Mouse (Mus musculus) testis, adult 2 months (tissue): ENCODE measurements around the gene Dnajc15. TPM values are rescaled to one million over a fixed set of nuclear protein-coding genes. Genes with fewer than 3 reads are reported as not detected.

Experiments used
- H3K27ac ChIP-seq: fragments of 200-500 bp; 2 replicates; pipeline ENCODE4 v1.5.1; 2012; ENCODE audit warnings: low read depth, low read length; ENCODE audit not compliant: control insufficient read depth, insufficient read depth
- H3K27me3 ChIP-seq: fragments of 200-500 bp; 2 replicates; pipeline ENCODE4 v1.6.1; 2012; ENCODE audit warnings: mild to moderate bottlenecking, low read length, moderate library complexity; ENCODE audit not compliant: control insufficient read depth, insufficient read depth
- H3K36me3 ChIP-seq: fragments of 200-500 bp; 2 replicates; pipeline ENCODE4 v1.6.1; 2012; ENCODE audit warnings: mild to moderate bottlenecking, low read length; ENCODE audit not compliant: control insufficient read depth, insufficient read depth
- H3K4me1 ChIP-seq: fragments of 200-500 bp; 2 replicates; pipeline ENCODE4 v1.6.1; 2012; ENCODE audit warnings: low read length; ENCODE audit not compliant: control insufficient read depth, insufficient read depth
- H3K4me3 ChIP-seq: fragments of 200-500 bp; 2 replicates; pipeline ENCODE4 v1.5.1; 2012; ENCODE audit warnings: low read depth, mild to moderate bottlenecking, low read length, moderate library complexity, mixed read lengths; ENCODE audit not compliant: control insufficient read depth
- CTCF ChIP-seq: fragments of 200-500 bp; IDR thresholded peaks from 2 replicates; pipeline ENCODE4 v1.5.1; 2012; ENCODE audit warnings: low read depth, mild to moderate bottlenecking, inconsistent platforms, low read length, moderate library complexity; ENCODE audit not compliant: control insufficient read depth, insufficient read depth, insufficient replicate concordance
- POLR2A ChIP-seq: fragments of 200-500 bp; IDR thresholded peaks from 2 replicates; pipeline ENCODE4 v1.6.1; 2012; ENCODE audit warnings: low read depth, mild to moderate bottlenecking, inconsistent platforms, low read length, moderate library complexity; ENCODE audit not compliant: control insufficient read depth
- polyA plus RNA-seq: library from polyadenylated mRNA; depleted of rRNA; stranded (reverse); fragments of >200 nt; gene quantifications from 2 replicates; pipeline ENCODE4 v1.2.3, GENCODE M21; 2012

Gene Dnajc15
- polyA plus RNA-seq, 1 experiment, result 70.6 TPM

- no peak overlapping the region for H3K27ac ChIP-seq
- H3K4me1 ChIP-seq, result no peaks in the 10 kb centered on the region
- TF ChIP-seq POLR2A, result no peak
- no peak for TF ChIP-seq CTCF
- no peaks in the 10 kb centered on the region for H3K36me3 ChIP-seq
- H3K27me3 ChIP-seq, result no peaks in the 10 kb centered on the region
- no peak overlapping the region for H3K4me3 ChIP-seq
These were observed 42.6 kb downstream of the Dnajc15 start for GRCm38 (mm10) chr14:77832359-77832758.

- Histone ChIP-seq H3K27me3 (no peaks in the 10 kb centered on the region), H3K4me1 (no peaks in the 10 kb centered on the region), H3K36me3 (no peaks in the 10 kb centered on the region), H3K27ac (no peak overlapping the region), H3K4me3 (no peak overlapping the region)
- TF ChIP-seq POLR2A (no peak), CTCF (no peak)
These were observed 43.0 kb downstream of the Dnajc15 start for GRCm38 (mm10) chr14:77831936-77832335.

DNA sequence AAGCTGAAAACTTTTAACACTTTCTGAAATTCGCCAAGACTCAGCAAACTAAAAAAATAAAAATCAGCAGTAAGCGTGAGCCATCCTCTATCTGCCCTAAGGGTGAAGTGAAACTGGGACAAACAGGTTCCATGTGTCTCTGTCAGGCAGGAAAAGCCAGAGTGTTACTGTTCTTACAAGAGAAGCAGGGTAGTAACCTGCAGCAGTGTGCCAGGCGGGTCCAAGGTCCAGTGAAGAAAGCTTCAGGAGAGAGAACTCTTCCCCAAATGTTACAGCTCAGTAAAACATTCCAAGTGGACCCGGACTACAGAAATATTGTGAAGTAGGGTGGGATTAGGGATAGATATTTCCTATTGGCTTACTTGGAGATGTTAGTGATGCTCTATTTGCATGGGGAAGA, 45.3 kb downstream of the Dnajc15 start:
- Histone ChIP-seq H3K27me3 (no peaks in the 10 kb centered on the region), H3K27ac (no peak overlapping the region), H3K4me3 (no peak overlapping the region), H3K4me1 (no peaks in the 10 kb centered on the region), H3K36me3 (no peaks in the 10 kb centered on the region)
- TF ChIP-seq POLR2A (no peak), CTCF (no peak)

- Histone ChIP-seq H3K27ac (no peak overlapping the region), H3K4me3 (no peak overlapping the region), H3K27me3 (no peaks in the 10 kb centered on the region), H3K4me1 (no peaks in the 10 kb centered on the region), H3K36me3 (no peaks in the 10 kb centered on the region)
- TF ChIP-seq POLR2A (no peak), CTCF (no peak)
These were observed 49.0 kb downstream of the Dnajc15 start for GRCm38 (mm10) chr14:77825891-77826290.

DNA sequence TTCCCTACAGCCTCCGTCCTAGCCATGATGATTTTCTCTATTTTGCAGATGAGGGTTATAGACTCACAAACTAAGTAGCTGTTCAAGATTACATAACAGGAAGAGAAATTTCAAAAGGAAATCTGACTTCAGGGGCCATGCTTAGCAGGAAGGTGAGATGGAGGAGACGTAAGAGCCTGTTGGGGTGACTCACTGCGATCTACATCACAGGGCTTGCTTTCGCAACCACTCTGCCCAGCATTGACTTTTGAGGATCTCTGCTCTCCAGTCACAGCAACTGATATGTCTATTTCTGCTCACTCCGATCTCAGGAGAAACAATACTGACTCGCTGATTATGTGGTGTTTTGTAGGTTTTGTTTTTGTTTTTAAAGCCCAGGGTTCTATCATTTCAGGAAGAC, 49.8 kb downstream of the Dnajc15 start:
- Histone ChIP-seq H3K4me1 (no peaks in the 10 kb centered on the region), H3K27me3 (no peaks in the 10 kb centered on the region), H3K27ac (no peak overlapping the region), H3K36me3 (no peaks in the 10 kb centered on the region), H3K4me3 (no peak overlapping the region)
- TF ChIP-seq CTCF, result no peak
- TF ChIP-seq POLR2A, result no peak

DNA sequence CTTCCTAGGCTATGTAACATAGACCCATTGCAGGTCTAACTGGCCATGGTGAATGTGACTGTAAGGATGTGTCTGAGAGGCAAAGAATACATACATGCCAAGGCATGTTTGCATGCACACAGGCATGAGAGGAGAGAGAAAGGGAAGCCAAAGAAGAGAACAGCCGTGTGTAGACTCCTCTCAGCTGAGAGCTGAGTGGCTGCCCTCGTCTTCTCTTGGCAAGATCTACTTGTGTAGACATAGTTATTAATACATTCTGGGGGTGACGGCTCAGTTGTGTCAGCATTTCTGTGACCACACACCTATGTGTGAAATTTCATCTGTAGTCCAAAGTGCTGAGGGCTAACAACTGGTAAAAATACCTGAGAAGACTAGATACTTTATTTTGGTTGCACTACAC, 55.1 kb downstream of the Dnajc15 start:
- TF ChIP-seq CTCF (no peak), POLR2A (no peak)
- no peaks in the 10 kb centered on the region for H3K4me1 ChIP-seq
- H3K36me3 ChIP-seq, result no peaks in the 10 kb centered on the region
- H3K27ac ChIP-seq, result no peak overlapping the region
- no peak overlapping the region for H3K4me3 ChIP-seq
- no peaks in the 10 kb centered on the region for H3K27me3 ChIP-seq

- H3K4me1 ChIP-seq, result no peaks in the 10 kb centered on the region
- no peaks in the 10 kb centered on the region for H3K27me3 ChIP-seq
- H3K4me3 ChIP-seq, result no peak overlapping the region
- H3K27ac ChIP-seq, result no peak overlapping the region
- TF ChIP-seq POLR2A (no peak), CTCF (no peak)
- H3K36me3 ChIP-seq, result no peaks in the 10 kb centered on the region
These were observed 57.4 kb downstream of the Dnajc15 start for GRCm38 (mm10) chr14:77817561-77817960.

DNA sequence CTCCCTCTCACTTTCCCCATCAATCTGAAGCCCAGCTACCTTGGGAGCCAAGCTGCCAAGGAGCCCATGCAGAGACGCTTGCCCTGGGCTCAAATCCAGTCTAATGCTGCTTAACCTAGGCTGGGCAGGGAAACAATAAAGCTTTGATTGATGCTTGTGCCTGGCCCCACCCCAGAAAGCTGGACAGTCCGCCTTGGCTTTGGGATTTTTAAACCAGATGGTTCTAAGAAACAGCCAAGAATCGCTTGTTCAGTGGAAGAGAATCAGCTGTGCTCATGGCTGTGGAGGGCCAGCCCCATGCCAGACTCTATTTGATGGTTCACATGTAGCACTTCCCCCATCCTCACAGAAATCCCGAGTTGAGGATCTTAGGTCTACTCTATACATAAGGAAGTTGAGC, 60.0 kb downstream of the Dnajc15 start:
- TF ChIP-seq CTCF (no peak), POLR2A (no peak)

More for the DNA sequence above, 60.0 kb downstream of the Dnajc15 start:
- H3K27ac ChIP-seq, result no peak overlapping the region
- no peaks in the 10 kb centered on the region for H3K4me1 ChIP-seq
- no peak overlapping the region for H3K4me3 ChIP-seq
- no peaks in the 10 kb centered on the region for H3K36me3 ChIP-seq
- no peaks in the 10 kb centered on the region for H3K27me3 ChIP-seq
